In genomic region chr17:23742210-23742793, GRCm38 (mm10) we compare ENCODE assay signal across 9 mouse cellular contexts. TPM values are rescaled to one million over a fixed set of nuclear protein-coding genes. Genes with fewer than 3 reads are reported as not detected.
DNase-seq lines count a peak whose midpoint lies in the region; ATAC-seq and TF ChIP-seq lines count a peak whose summit lies in the region.
"Had no signal": no experiment of that assay in that cellular context is flagged by ENCODE, and none has a peak within 500 bp of the region (broad histone marks: within the 10 kb centered on the region; RNA-seq: fewer than 3 reads in every experiment).

No protein-coding gene starts in this region.

- no peaks in the 10 kb centered on the region for H3K36me3 ChIP-seq in ES-E14 (ENCODE audit: control insufficient read depth, insufficient read depth, low read length, poor library complexity, severe bottlenecking)
- peaks cover 5% of the 10 kb centered on the region; the same call in 1 of the 2 replicates for H3K36me3 ChIP-seq in liver, embryonic 12.5 days
- peaks cover 5% of the 10 kb centered on the region; the same call in 1 of the 2 replicates for H3K36me3 ChIP-seq in neural tube, embryonic 13.5 days

- no peaks in the 10 kb centered on the region for H3K9me3 ChIP-seq in ES-E14 (ENCODE audit: control insufficient read depth, insufficient read depth, low read depth, low read length)
- H3K9me3 ChIP-seq in liver, embryonic 12.5 days (replicated peaks), result no peaks in the 10 kb centered on the region
- no peaks in the 10 kb centered on the region for H3K9me3 ChIP-seq in neural tube, embryonic 13.5 days

- in situ Hi-C loops in ES-E14 (cut with MboI; ENCODE audit: low sequenced_read_pairs in 2 of 2, unreplicated experiment in 2 of 2), result no loop called here

- H3K4me2 ChIP-seq in liver, embryonic 12.5 days, result peak overlapping the region; percentile 34
- H3K4me2 ChIP-seq in neural tube, embryonic 13.5 days, result peak overlapping the region; percentile 45

- no peak overlapping the region for H3K9ac ChIP-seq in ES-E14 (ENCODE audit: insufficient read depth, low read depth, low read length, poor library complexity, severe bottlenecking)
- no peak overlapping the region for H3K9ac ChIP-seq in liver, embryonic 12.5 days
- H3K9ac ChIP-seq in neural tube, embryonic 13.5 days, result peak overlapping the region; percentile 14; the same call in 1 of the 2 replicates

- intact Hi-C loops in heart, postnatal 14 days (cut with DNase I), result no loop called here

- H3K27ac ChIP-seq in ES-E14 (ENCODE audit: insufficient read depth, low read depth, low read length, poor library complexity, severe bottlenecking), result no peak overlapping the region
- no peak overlapping the region for H3K27ac ChIP-seq in liver, embryonic 12.5 days
- no peak overlapping the region for H3K27ac ChIP-seq in neural tube, embryonic 13.5 days (replicated peaks)
- H3K27ac ChIP-seq: macrophage had no signal

- peak overlapping the region; percentile 24 to 28; a peak in 3 of 4 replicates for H3K4me3 ChIP-seq in ES-E14 (ENCODE audit: insufficient read depth in 1 of 2, low read depth in 1 of 2, low read length in 2 of 2, poor library complexity in 1 of 2, severe bottlenecking in 1 of 2)
- peak overlapping the region; percentile 28 for H3K4me3 ChIP-seq in liver, embryonic 12.5 days
- peak overlapping the region; percentile 24 for H3K4me3 ChIP-seq in neural tube, embryonic 13.5 days

- ATAC-seq in liver, embryonic 12.5 days, result no peak
- ATAC-seq in neural tube, embryonic 13.5 days (ENCODE audit: low read depth), result no peak

- peak; percentile 15 for DNase-seq in embryo, embryonic 9.5 days (ENCODE audit: extremely low spot score)
- DNase-seq in embryo, embryonic 10.5 days (ENCODE audit: low spot score), result no peak
- no peak for DNase-seq in ES-E14 (ENCODE audit: low read depth, low spot score)
- DNase-seq in heart, postnatal 14 days, result peak; percentile 42 to 45
- DNase-seq in yolk sac, embryonic 10.5 days (ENCODE audit: low spot score), result no peak
- no peak for DNase-seq in right cerebral cortex, postnatal 36 days (ENCODE audit: low spot score in 2 of 2)

- peaks cover 100% of the 10 kb centered on the region for H3K27me3 ChIP-seq in liver, embryonic 12.5 days (replicated peaks)
- H3K27me3 ChIP-seq in neural tube, embryonic 13.5 days, result peaks cover 68% of the 10 kb centered on the region

- 8% methylated on average over 44 of the region's 44 CpGs for WGBS in liver, embryonic 12.5 days (ENCODE audit: insufficient replicate concordance)
- WGBS in neural tube, embryonic 13.5 days, result 5% methylated on average over 44 of the region's 44 CpGs

- peaks cover 0 to 22% of the 10 kb centered on the region in 2 experiments; a peak in 1 of 4 replicates for H3K4me1 ChIP-seq in ES-E14 (ENCODE audit: control insufficient read depth in 2 of 2, insufficient read depth in 2 of 2, low read length in 2 of 2, poor library complexity in 1 of 2)
- peaks cover 52% of the 10 kb centered on the region for H3K4me1 ChIP-seq in liver, embryonic 12.5 days
- H3K4me1 ChIP-seq in neural tube, embryonic 13.5 days (replicated peaks), result peaks cover 55% of the 10 kb centered on the region

TF ChIP-seq in ES-E14, 5 proteins besides CTCF, POLR2A, EP300 and RAD21:
- TF ChIP-seq MAFK (IDR thresholded peaks at IDR 0.05; ENCODE audit: insufficient read depth, low read depth, low read length), result no peak
- TF ChIP-seq HCFC1 (IDR thresholded peaks at IDR 0.05; ENCODE audit: borderline replicate concordance, insufficient read depth, low read length), result no peak
TF ChIP-seq in ES-E14: peak in this region for 0.

RNA-seq across cellular contexts. Expression of gene Paqr4, which starts 1.6 kb away (rescaled TPM):
- total RNA-seq in ES-E14 (2012; rRNA removed), result 2.8 and 4.0 TPM in 2 replicates
- 10 to 100 TPM; 21.8 to 23.4 TPM for total RNA-seq in heart, postnatal 14 days (2021)
- 7.4 and 8.4 TPM in 2 replicates for polyA plus RNA-seq in liver, embryonic 12.5 days (2016; fragmentation: Nextera tagmentation; extraction: Ambion mirVana)
- 48.3 and 51.5 TPM in 2 replicates for polyA plus RNA-seq in neural tube, embryonic 13.5 days (2015; fragmentation: Nextera tagmentation; extraction: Ambion mirVana)

RNA-seq across cellular contexts. Expression of gene Kremen2, which starts 3.3 kb away (rescaled TPM):
- 2.5 and 4.3 TPM in 2 replicates for total RNA-seq in ES-E14 (2012; rRNA removed)
- total RNA-seq in heart, postnatal 14 days (2021), result not detected
- 0.17 and 0.55 TPM in 2 replicates for polyA plus RNA-seq in liver, embryonic 12.5 days (2016; fragmentation: Nextera tagmentation; extraction: Ambion mirVana)
- 1.5 and 3.0 TPM in 2 replicates for polyA plus RNA-seq in neural tube, embryonic 13.5 days (2015; fragmentation: Nextera tagmentation; extraction: Ambion mirVana)
- polyA plus RNA-seq: macrophage had no signal

RNA-seq across cellular contexts. Expression of gene Pkmyt1, which starts 16.2 kb away (rescaled TPM):
- 24.1 and 41.3 TPM in 2 replicates for total RNA-seq in ES-E14 (2012; rRNA removed)
- total RNA-seq in heart, postnatal 14 days (2021), result 1 to 10 TPM; 3.1 to 3.6 TPM
- 41.1 and 42.1 TPM in 2 replicates for polyA plus RNA-seq in liver, embryonic 12.5 days (2016; fragmentation: Nextera tagmentation; extraction: Ambion mirVana)
- 13.9 and 16.7 TPM in 2 replicates for polyA plus RNA-seq in neural tube, embryonic 13.5 days (2015; fragmentation: Nextera tagmentation; extraction: Ambion mirVana)

RNA-seq across cellular contexts. Expression of gene 1520401A03Rik, which starts 19.7 kb away (rescaled TPM):
- total RNA-seq in ES-E14 (2012; rRNA removed), result 0.04 and 1.0 TPM in 2 replicates
- not detected for total RNA-seq in heart, postnatal 14 days (2021)
- polyA plus RNA-seq in liver, embryonic 12.5 days (2016; fragmentation: Nextera tagmentation; extraction: Ambion mirVana), result 0.05 and 0.10 TPM in 2 replicates
- polyA plus RNA-seq in neural tube, embryonic 13.5 days (2015; fragmentation: Nextera tagmentation; extraction: Ambion mirVana), result 0.36 and 0.54 TPM in 2 replicates
- polyA plus RNA-seq: macrophage had no signal

RNA-seq across cellular contexts. Expression of gene Flywch1, which starts 29.1 kb away (rescaled TPM):
- total RNA-seq in ES-E14 (2012; rRNA removed), result 31.6 and 35.1 TPM in 2 replicates
- 10 to 100 TPM; 30.2 to 30.8 TPM for total RNA-seq in heart, postnatal 14 days (2021)
- 22.4 and 22.6 TPM in 2 replicates for polyA plus RNA-seq in liver, embryonic 12.5 days (2016; fragmentation: Nextera tagmentation; extraction: Ambion mirVana)
- polyA plus RNA-seq in neural tube, embryonic 13.5 days (2015; fragmentation: Nextera tagmentation; extraction: Ambion mirVana), result 213 and 231 TPM in 2 replicates

Comparison
In these comparisons a context has a peak if more than half of its experiments do, and no peak if none do; other contexts are left out.
1. DNase-seq: peak in embryo, embryonic 9.5 days (single experiment) and heart, postnatal 14 days (2 of 2); none in embryo, embryonic 10.5 days (single experiment), ES-E14 (single experiment), yolk sac, embryonic 10.5 days (single experiment) and right cerebral cortex, postnatal 36 days (0 of 2).
2. Peak in every context shown above with its lines, with median percentiles within 50 percentile points of each other: H3K4me3 ChIP-seq.